Mouse (Mus musculus) regulatory T cell (primary cell): ENCODE results near the gene Bbs12.

Experiments
- in situ Hi-C: fragments of 300-600 bp; cut with MboI, MseI; formaldehyde crosslinking; loops from one replicate; pipeline ENCODE4 v1.15.1; 2025; ENCODE audit warnings: high pct_unique_total_duplicates

Bbs12 gene

GRCm38 (mm10) chr3:37312370-37312941 lies at the start of gene Bbs12, which contains the start of gene Cetn4:
Gene Bbs12 (plus strand): TSS chr3:37312554.
Gene Cetn4 (minus strand): TSS chr3:37312708.
- in situ Hi-C loops, result loop anchor here (5.0 kb wide), 1 partner anchor 40 kb away; no protein-coding TSS in a partner anchor

GRCm38 (mm10) chr3:37268338-37268737 lies 44.0 kb upstream of the Bbs12 start:
- in situ Hi-C loops, result no loop called here

- in situ Hi-C loops, result loop anchor here (5.0 kb wide), 1 partner anchor 42 kb away; the partner anchor contains the start of genes Bbs12 and Cetn4
These were observed 42.4 kb upstream of the Bbs12 start for GRCm38 (mm10) chr3:37269926-37270325.

GRCm38 (mm10) chr3:37271209-37271608 lies 41.1 kb upstream of the Bbs12 start:
- in situ Hi-C loops, result loop anchor here (5.0 kb wide), 1 partner anchor 41 kb away; the partner anchor contains the start of genes Bbs12 and Cetn4

GRCm38 (mm10) chr3:37273092-37273491 lies 39.3 kb upstream of the Bbs12 start:
- in situ Hi-C loops, result loop anchor here (5.0 kb wide), 1 partner anchor 39 kb away; the partner anchor contains the start of genes Bbs12 and Cetn4

GRCm38 (mm10) chr3:37274661-37275060 lies 37.7 kb upstream of the Bbs12 start:
- in situ Hi-C loops, result loop anchor here (5.0 kb wide), 1 partner anchor 38 kb away; the partner anchor contains the start of genes Bbs12 and Cetn4

- in situ Hi-C loops, result loop anchor here (10.0 kb wide), 1 partner anchor 1515 kb away; no protein-coding TSS in a partner anchor
These were observed 32.1 kb upstream of the Bbs12 start for GRCm38 (mm10) chr3:37280221-37280620.

- in situ Hi-C loops, result loop anchor here (10.0 kb wide), 1 partner anchor 1516 kb away; no protein-coding TSS in a partner anchor
These were observed 31.5 kb upstream of the Bbs12 start for GRCm38 (mm10) chr3:37280871-37281270.

- in situ Hi-C loops, result loop anchor here (10.0 kb wide), 1 partner anchor 1518 kb away; no protein-coding TSS in a partner anchor
These were observed 29.9 kb upstream of the Bbs12 start for GRCm38 (mm10) chr3:37282299-37282922.

- in situ Hi-C loops, result loop anchor here (10.0 kb wide), 1 partner anchor 1518 kb away; no protein-coding TSS in a partner anchor
These were observed 29.1 kb upstream of the Bbs12 start for GRCm38 (mm10) chr3:37283234-37283633.

GRCm38 (mm10) chr3:37289237-37289636 lies 23.1 kb upstream of the Bbs12 start:
- in situ Hi-C loops, result loop anchor here (10.0 kb wide), 1 partner anchor 1524 kb away; no protein-coding TSS in a partner anchor

GRCm38 (mm10) chr3:37290881-37291541 lies 21.3 kb upstream of the Bbs12 start:
- in situ Hi-C loops, result no loop called here

GRCm38 (mm10) chr3:37291929-37292328 lies 20.4 kb upstream of the Bbs12 start:
- in situ Hi-C loops, result no loop called here

GRCm38 (mm10) chr3:37292654-37293053 lies 19.7 kb upstream of the Bbs12 start:
- in situ Hi-C loops, result no loop called here

- in situ Hi-C loops, result no loop called here
These were observed 12.9 kb upstream of the Bbs12 start for GRCm38 (mm10) chr3:37299470-37299869.

- in situ Hi-C loops, result no loop called here
These were observed 9.7 kb upstream of the Bbs12 start for GRCm38 (mm10) chr3:37302685-37303084.

GRCm38 (mm10) chr3:37303392-37304139 lies 8.8 kb upstream of the Bbs12 start:
- in situ Hi-C loops, result no loop called here

GRCm38 (mm10) chr3:37311897-37312369 lies 421 bp upstream of the Bbs12 start:
- in situ Hi-C loops, result loop anchor here (5.0 kb wide), 1 partner anchor 40 kb away; no protein-coding TSS in a partner anchor

- in situ Hi-C loops, result loop anchor here (5.0 kb wide), 1 partner anchor 41 kb away; no protein-coding TSS in a partner anchor
These were observed 1.0 kb downstream of the Bbs12 start for GRCm38 (mm10) chr3:37313371-37313770.

GRCm38 (mm10) chr3:37316233-37316632 lies 3.9 kb downstream of the Bbs12 start:
- in situ Hi-C loops, result no loop called here

- in situ Hi-C loops, result no loop called here
These were observed 12.0 kb downstream of the Bbs12 start for GRCm38 (mm10) chr3:37324310-37324709.
